Mouse (Mus musculus): ENCODE results near the gene Mief2. TPM values are rescaled to one million over a fixed set of nuclear protein-coding genes. Genes with fewer than 3 reads are reported as not detected.

Mief2 gene
- polyA plus RNA-seq, 1 experiment from 2014 or later, result 15.6 TPM

Small RNA genes within 50 kb of the gene (microRNA-seq; reads per million reads assigned to microRNA genes)
- 2.8 reads per million, percentile 10 among the genes with 10 or more reads in this experiment for gene Mir5100

Other genes starting within 250 kb of the Mief2 start
- 35.2 and 36.6 TPM in 2 replicates for gene Alkbh5, start 192.0 kb upstream of the Mief2 start, polyA plus RNA-seq (2015; fragmentation: Nextera tagmentation; extraction: Ambion mirVana)
- 73.5 and 73.8 TPM in 2 replicates for gene Llgl1, start 28.7 kb upstream of the Mief2 start, polyA plus RNA-seq (2015; fragmentation: Nextera tagmentation; extraction: Ambion mirVana)
- gene Flii, start 1.1 kb upstream of the Mief2 start, polyA plus RNA-seq (2015; fragmentation: Nextera tagmentation; extraction: Ambion mirVana), result 65.2 and 68.7 TPM in 2 replicates
- gene Top3a, start 49.0 kb downstream of the Mief2 start, polyA plus RNA-seq (2015; fragmentation: Nextera tagmentation; extraction: Ambion mirVana), result 19.9 and 23.0 TPM in 2 replicates
- 6.2 and 6.4 TPM in 2 replicates for gene Smcr8, start 49.1 kb downstream of the Mief2 start, polyA plus RNA-seq (2015; fragmentation: Nextera tagmentation; extraction: Ambion mirVana)
- 50.1 and 55.5 TPM in 2 replicates for gene Shmt1, start 83.3 kb downstream of the Mief2 start, polyA plus RNA-seq (2015; fragmentation: Nextera tagmentation; extraction: Ambion mirVana)
- 37.2 and 39.5 TPM in 2 replicates for gene Dhrs7b, start 102.2 kb downstream of the Mief2 start, polyA plus RNA-seq (2015; fragmentation: Nextera tagmentation; extraction: Ambion mirVana)
- 59.5 and 61.9 TPM in 2 replicates for gene Tmem11, start 150.9 kb downstream of the Mief2 start, polyA plus RNA-seq (2015; fragmentation: Nextera tagmentation; extraction: Ambion mirVana)
- 20.0 and 20.2 TPM in 2 replicates for gene Natd1, start 186.4 kb downstream of the Mief2 start, polyA plus RNA-seq (2015; fragmentation: Nextera tagmentation; extraction: Ambion mirVana)
- gene Map2k3, start 203.6 kb downstream of the Mief2 start, polyA plus RNA-seq (2015; fragmentation: Nextera tagmentation; extraction: Ambion mirVana), result 92.1 and 92.2 TPM in 2 replicates

All from embryonic facial prominence, embryonic 13.5 days (tissue).